23 mouse cellular contexts compared by ENCODE assay signal in genomic region chr7:125606265-125607164, GRCm38 (mm10). TPM values are rescaled to one million over a fixed set of nuclear protein-coding genes. Genes with fewer than 3 reads are reported as not detected.
DNase-seq lines count a peak whose midpoint lies in the region; ATAC-seq lines count a peak whose summit lies in the region.
"Had no signal": no experiment of that assay in that cellular context is flagged by ENCODE, and none has a peak within 500 bp of the region (broad histone marks: within the 10 kb centered on the region; RNA-seq: fewer than 3 reads in every experiment).

No protein-coding gene starts in this region.

- H3K27ac ChIP-seq in heart, embryonic 16.5 days (ENCODE audit: low read length): peak overlapping the region; percentile 34; the same call in 1 of the 2 replicates
- no peak overlapping the region for H3K27ac ChIP-seq in heart, embryonic 11.5 days (ENCODE audit: low read depth, low read length)
- H3K27ac ChIP-seq: embryonic facial prominence, embryonic 15.5 days; heart, embryonic 15.5 days; hindbrain, embryonic 15.5 days; intestine, embryonic 15.5 days; stomach, embryonic 15.5 days had no signal

- H3K4me2 ChIP-seq in heart, embryonic 16.5 days (ENCODE audit: low read depth, low read length): no peak overlapping the region
- no peak overlapping the region for H3K4me2 ChIP-seq in heart, embryonic 11.5 days
- H3K4me2 ChIP-seq: embryonic facial prominence, embryonic 15.5 days; heart, embryonic 15.5 days; hindbrain, embryonic 15.5 days; intestine, embryonic 15.5 days; stomach, embryonic 15.5 days had no signal

- no peaks in the 10 kb centered on the region for H3K27me3 ChIP-seq in heart, embryonic 16.5 days (ENCODE audit: control insufficient read depth, insufficient read depth, low read length)
- H3K27me3 ChIP-seq in heart, embryonic 11.5 days (ENCODE audit: control insufficient read depth, insufficient read depth, low read length): 0 out of 2 replicates have a peak, but pooled peaks cover 2% of the 10 kb centered on the region
- peaks cover 2% of the 10 kb centered on the region for H3K27me3 ChIP-seq in megakaryocyte, embryonic 14.5 days (replicated peaks)
- H3K27me3 ChIP-seq: embryonic facial prominence, embryonic 15.5 days; heart, embryonic 15.5 days; hindbrain, embryonic 15.5 days; intestine, embryonic 15.5 days; stomach, embryonic 15.5 days had no signal

- no peak overlapping the region for H3K9ac ChIP-seq in heart, embryonic 16.5 days (ENCODE audit: low read length)
- no peak overlapping the region for H3K9ac ChIP-seq in heart, embryonic 11.5 days (ENCODE audit: low read depth, low read length)
- H3K9ac ChIP-seq: embryonic facial prominence, embryonic 15.5 days; heart, embryonic 15.5 days; hindbrain, embryonic 15.5 days; intestine, embryonic 15.5 days; stomach, embryonic 15.5 days had no signal

- no peaks in the 10 kb centered on the region for H3K36me3 ChIP-seq in heart, embryonic 16.5 days (ENCODE audit: control insufficient read depth, insufficient read depth)
- no peaks in the 10 kb centered on the region for H3K36me3 ChIP-seq in heart, embryonic 11.5 days (ENCODE audit: control insufficient read depth, insufficient read depth, low read length)
- H3K36me3 ChIP-seq in megakaryocyte, embryonic 14.5 days (replicated peaks; ENCODE audit: low read length): peaks cover 55% of the 10 kb centered on the region
- H3K36me3 ChIP-seq: embryonic facial prominence, embryonic 15.5 days; heart, embryonic 15.5 days; hindbrain, embryonic 15.5 days; intestine, embryonic 15.5 days; stomach, embryonic 15.5 days had no signal

- DNase-seq in thymus, postnatal 25 days: peak; percentile 62
- DNase-seq in thymus, postnatal 10 days (ENCODE audit: low spot score in 2 of 2): no peak
- peak; percentile 57 for DNase-seq in thymus, postnatal 4 days
- no peak for DNase-seq in right cerebral cortex, postnatal 14 days
- DNase-seq: adrenal gland, postnatal 36 days; cerebellum, adult 11 months; cerebellum, adult 9-11 months; gastrocnemius, postnatal 10 days; heart, adult 18-20 months; kidney, adult 8-10 months; kidney, postnatal 10 days had no signal

- no peak overlapping the region for H3K4me3 ChIP-seq in heart, embryonic 16.5 days (ENCODE audit: low read length)
- no peak overlapping the region for H3K4me3 ChIP-seq in heart, embryonic 11.5 days (ENCODE audit: low read depth, low read length)
- H3K4me3 ChIP-seq in megakaryocyte, embryonic 14.5 days (replicated peaks): peak overlapping the region; percentile 89
- H3K4me3 ChIP-seq: embryonic facial prominence, embryonic 15.5 days; heart, embryonic 15.5 days; hindbrain, embryonic 15.5 days; intestine, embryonic 15.5 days; stomach, embryonic 15.5 days had no signal

- no peak for ATAC-seq in heart, embryonic 16.5 days (replicated peaks; ENCODE audit: extremely low read depth, insufficient read depth, low FRiP score)
- ATAC-seq in heart, embryonic 11.5 days (replicated peaks; ENCODE audit: insufficient number of reproducible peaks, low FRiP score, low TSS enrichment): no peak
- no peak for ATAC-seq in megakaryocyte, adult 5-6 weeks (ENCODE audit: poor library complexity, severe bottlenecking)
- ATAC-seq: forebrain, embryonic 14.5 days; intestine, embryonic 15.5 days; Patski had no signal

- WGBS in heart, embryonic 16.5 days: 73% methylated on average over 2 of the region's 2 CpGs
- 74% methylated on average over 2 of the region's 2 CpGs for WGBS in heart, embryonic 11.5 days (ENCODE audit: insufficient replicate concordance)

- H3K4me1 ChIP-seq in heart, embryonic 16.5 days (ENCODE audit: control insufficient read depth, insufficient read depth, low read length): no peaks in the 10 kb centered on the region
- 0 out of 2 replicates have a peak, but pooled peaks cover 6% of the 10 kb centered on the region for H3K4me1 ChIP-seq in heart, embryonic 11.5 days (ENCODE audit: control insufficient read depth, insufficient read depth, low read length)
- peaks cover 71% of the 10 kb centered on the region for H3K4me1 ChIP-seq in megakaryocyte, embryonic 14.5 days
- H3K4me1 ChIP-seq: hindbrain, embryonic 15.5 days; intestine, embryonic 15.5 days had no signal

- 0 out of 2 replicates have a peak, but pooled peaks cover 3% of the 10 kb centered on the region for H3K9me3 ChIP-seq in heart, embryonic 16.5 days (replicated peaks; ENCODE audit: control insufficient read depth, low read length)
- no peaks in the 10 kb centered on the region for H3K9me3 ChIP-seq in heart, embryonic 11.5 days (replicated peaks; ENCODE audit: control insufficient read depth, low read length)
- H3K9me3 ChIP-seq in megakaryocyte, embryonic 14.5 days: peaks cover 8% of the 10 kb centered on the region; the same call in 1 of the 2 replicates
- H3K9me3 ChIP-seq: embryonic facial prominence, embryonic 15.5 days; heart, embryonic 15.5 days; hindbrain, embryonic 15.5 days; intestine, embryonic 15.5 days; stomach, embryonic 15.5 days had no signal

RNA-seq across cellular contexts. Expression of gene Il21r, which starts 3.3 kb away (rescaled TPM):
- 0.61 and 3.2 TPM in 2 replicates for polyA plus RNA-seq in heart, embryonic 16.5 days (2015; fragmentation: Nextera tagmentation; extraction: Ambion mirVana)
- polyA plus RNA-seq in heart, embryonic 11.5 days (2014; fragmentation: Nextera tagmentation; extraction: Ambion mirVana): 0.10 TPM in 1 of 2 replicates, not detected in the other
- 19.8 and 124 TPM in 2 replicates for polyA plus RNA-seq in megakaryocyte, embryonic 14.5 days (2012; ENCODE audit: insufficient read depth, low replicate concordance)
- 0.62 and 0.83 TPM in 2 replicates for total RNA-seq in megakaryocyte, adult 5-6 weeks (2015)
- 1.8 and 2.2 TPM in 2 replicates for total RNA-seq in megakaryocyte, adult 5-6 weeks (2017)
- polyA plus RNA-seq: neural tube, embryonic 14.5 days; Patski had no signal

RNA-seq across cellular contexts. Expression of gene Il4ra, which starts 54.6 kb away (rescaled TPM):
- polyA plus RNA-seq in heart, embryonic 16.5 days (2015; fragmentation: Nextera tagmentation; extraction: Ambion mirVana): 6.7 and 7.3 TPM in 2 replicates
- polyA plus RNA-seq in heart, embryonic 11.5 days (2014; fragmentation: Nextera tagmentation; extraction: Ambion mirVana): 1.5 and 1.6 TPM in 2 replicates
- 18.5 and 31.9 TPM in 2 replicates for polyA plus RNA-seq in megakaryocyte, embryonic 14.5 days (2012; ENCODE audit: insufficient read depth, low replicate concordance)
- 11.9 and 15.9 TPM in 2 replicates for total RNA-seq in megakaryocyte, adult 5-6 weeks (2015)
- total RNA-seq in megakaryocyte, adult 5-6 weeks (2017): 29.8 and 31.7 TPM in 2 replicates

Comparison
In these comparisons a context has a peak if more than half of its experiments do, and no peak if none do; other contexts are left out.
1. DNase-seq: peak in thymus, postnatal 25 days (single experiment) and thymus, postnatal 4 days (single experiment); none in thymus, postnatal 10 days (0 of 2) and right cerebral cortex, postnatal 14 days (single experiment).